Mouse (Mus musculus): ENCODE data around the gene Gm49380.

- TF ChIP-seq POLR2A (IDR thresholded peaks at IDR 0.05; ENCODE audit: control insufficient read depth, low read depth, low read length): no peak
- no peak for TF ChIP-seq CTCF (IDR thresholded peaks at IDR 0.05; ENCODE audit: control insufficient read depth, insufficient read depth, insufficient replicate concordance, low read depth, low read length)
These were observed 80.0 kb downstream of the Gm49380 start for GRCm38 (mm10) chr9:44033317-44033716.

Measured in testis, adult 2 months (tissue).